Mouse (Mus musculus) G1E (cell line): ENCODE results near the gene Mettl6.

Experiments used
- CTCF ChIP-seq: IDR thresholded peaks from 2 replicates; pipeline ENCODE4 v1.5.1; 2012; ENCODE audit warnings: low read depth, low read length, inconsistent platforms, mixed read lengths
- POLR2AphosphoS5 ChIP-seq: IDR thresholded peaks from 2 replicates; pipeline ENCODE4 v1.6.1; 2012; ENCODE audit warnings: low read depth, low read length, inconsistent platforms; ENCODE audit not compliant: insufficient replicate concordance

- TF ChIP-seq CTCF (no peak), POLR2AphosphoS5 (no peak)
Measured at GRCm38 (mm10) chr14:31440725-31441124, 54.1 kb downstream of the Mettl6 start.
